Mouse (Mus musculus): ENCODE data around the gene Carmil1. TPM values are rescaled to one million over a fixed set of nuclear protein-coding genes. Genes with fewer than 3 reads are reported as not detected.

The Carmil1 gene
- polyA plus RNA-seq, 1 experiment = 23.3 TPM

GRCm38 (mm10) chr13:24220441-24220970, 60.1 kb downstream of the Carmil1 start:
- H3K27ac ChIP-seq (ENCODE audit: insufficient read depth, low read length) = no peak overlapping the region
- peaks cover 9% of the 10 kb centered on the region for H3K9me3 ChIP-seq (replicated peaks; ENCODE audit: control insufficient read depth, insufficient read depth, low read length, poor library complexity, severe bottlenecking)
- no peaks in the 10 kb centered on the region for H3K4me1 ChIP-seq (ENCODE audit: control insufficient read depth, insufficient read depth, low read length)
- TF ChIP-seq EP300 (IDR thresholded peaks at IDR 0.05; ENCODE audit: insufficient read depth, low read depth, low read length) = no peak
- no peak for TF ChIP-seq CTCF (IDR thresholded peaks at IDR 0.05; ENCODE audit: low read depth, low read length)
- no peak for TF ChIP-seq POLR2A (IDR thresholded peaks at IDR 0.05; ENCODE audit: insufficient read depth, low read length)
- no peak overlapping the region for H3K9ac ChIP-seq (ENCODE audit: low read depth, poor library complexity, severe bottlenecking)
- no peak overlapping the region for H3K4me3 ChIP-seq (ENCODE audit: low read depth, low read length)
- H3K36me3 ChIP-seq (ENCODE audit: control insufficient read depth, insufficient read depth, low read length, poor library complexity, severe bottlenecking) = no peaks in the 10 kb centered on the region
- H3K27me3 ChIP-seq (ENCODE audit: control insufficient read depth, insufficient read depth, low read length, poor library complexity, severe bottlenecking) = no peaks in the 10 kb centered on the region

GRCm38 (mm10) chr13:24211229-24211628, 69.4 kb downstream of the Carmil1 start:
- no peak overlapping the region for H3K9ac ChIP-seq (ENCODE audit: low read depth, poor library complexity, severe bottlenecking)
- H3K4me3 ChIP-seq (ENCODE audit: low read depth, low read length) = no peak overlapping the region
- H3K36me3 ChIP-seq (ENCODE audit: control insufficient read depth, insufficient read depth, low read length, poor library complexity, severe bottlenecking) = no peaks in the 10 kb centered on the region
- H3K27me3 ChIP-seq (ENCODE audit: control insufficient read depth, insufficient read depth, low read length, poor library complexity, severe bottlenecking) = no peaks in the 10 kb centered on the region
- H3K4me1 ChIP-seq (ENCODE audit: control insufficient read depth, insufficient read depth, low read length) = no peaks in the 10 kb centered on the region
- H3K27ac ChIP-seq (ENCODE audit: insufficient read depth, low read length) = no peak overlapping the region
- H3K9me3 ChIP-seq (replicated peaks; ENCODE audit: control insufficient read depth, insufficient read depth, low read length, poor library complexity, severe bottlenecking) = no peaks in the 10 kb centered on the region
- TF ChIP-seq POLR2A (IDR thresholded peaks at IDR 0.05; ENCODE audit: insufficient read depth, low read length) = no peak
- no peak for TF ChIP-seq CTCF (IDR thresholded peaks at IDR 0.05; ENCODE audit: low read depth, low read length)
- no peak for TF ChIP-seq EP300 (IDR thresholded peaks at IDR 0.05; ENCODE audit: insufficient read depth, low read depth, low read length)

GRCm38 (mm10) chr13:24206097-24206496, 74.5 kb downstream of the Carmil1 start:
- Histone ChIP-seq H3K36me3 (ENCODE audit: control insufficient read depth, insufficient read depth, low read length, poor library complexity, severe bottlenecking) (no peaks in the 10 kb centered on the region), H3K4me1 (ENCODE audit: control insufficient read depth, insufficient read depth, low read length) (no peaks in the 10 kb centered on the region)

DNA sequence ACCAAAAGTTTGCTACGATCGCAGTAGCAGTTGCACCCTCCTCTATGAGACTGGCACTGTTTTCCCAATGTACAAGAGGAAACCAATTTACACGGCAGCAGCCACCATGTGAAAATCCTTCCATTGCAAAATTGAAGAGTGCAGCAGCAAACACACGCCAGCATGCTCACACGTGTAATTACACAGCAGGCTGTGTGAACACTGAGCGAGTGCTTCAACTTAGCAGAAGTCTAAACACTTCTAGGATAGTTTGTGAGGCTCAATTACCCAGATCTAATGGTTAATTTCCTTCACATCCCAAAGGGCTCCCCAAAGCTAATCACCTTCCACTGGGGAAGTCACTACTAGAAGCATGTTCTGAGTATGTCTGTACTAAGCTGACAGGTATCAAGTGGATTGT, 78.3 kb downstream of the Carmil1 start:
- Histone ChIP-seq H3K4me1 (ENCODE audit: control insufficient read depth, insufficient read depth, low read length) (no peaks in the 10 kb centered on the region), H3K9ac (ENCODE audit: low read depth, poor library complexity, severe bottlenecking) (no peak overlapping the region), H3K27me3 (ENCODE audit: control insufficient read depth, insufficient read depth, low read length, poor library complexity, severe bottlenecking) (no peaks in the 10 kb centered on the region), H3K9me3 (replicated peaks; ENCODE audit: control insufficient read depth, insufficient read depth, low read length, poor library complexity, severe bottlenecking) (no peaks in the 10 kb centered on the region), H3K36me3 (ENCODE audit: control insufficient read depth, insufficient read depth, low read length, poor library complexity, severe bottlenecking) (no peaks in the 10 kb centered on the region), H3K27ac (ENCODE audit: insufficient read depth, low read length) (no peak overlapping the region), H3K4me3 (ENCODE audit: low read depth, low read length) (no peak overlapping the region)
- no peak for TF ChIP-seq EP300 (IDR thresholded peaks at IDR 0.05; ENCODE audit: insufficient read depth, low read depth, low read length)
- no peak for TF ChIP-seq CTCF (IDR thresholded peaks at IDR 0.05; ENCODE audit: low read depth, low read length)
- no peak for TF ChIP-seq POLR2A (IDR thresholded peaks at IDR 0.05; ENCODE audit: insufficient read depth, low read length)

More at GRCm38 (mm10) chr13:24206097-24206496, 74.5 kb downstream of the Carmil1 start:
- TF ChIP-seq EP300 (IDR thresholded peaks at IDR 0.05; ENCODE audit: insufficient read depth, low read depth, low read length) = no peak
- no peak for TF ChIP-seq CTCF (IDR thresholded peaks at IDR 0.05; ENCODE audit: low read depth, low read length)
- TF ChIP-seq POLR2A (IDR thresholded peaks at IDR 0.05; ENCODE audit: insufficient read depth, low read length) = no peak
- no peaks in the 10 kb centered on the region for H3K9me3 ChIP-seq (replicated peaks; ENCODE audit: control insufficient read depth, insufficient read depth, low read length, poor library complexity, severe bottlenecking)
- H3K4me3 ChIP-seq (ENCODE audit: low read depth, low read length) = no peak overlapping the region
- H3K27ac ChIP-seq (ENCODE audit: insufficient read depth, low read length) = no peak overlapping the region
- no peaks in the 10 kb centered on the region for H3K27me3 ChIP-seq (ENCODE audit: control insufficient read depth, insufficient read depth, low read length, poor library complexity, severe bottlenecking)
- no peak overlapping the region for H3K9ac ChIP-seq (ENCODE audit: low read depth, poor library complexity, severe bottlenecking)

DNA sequence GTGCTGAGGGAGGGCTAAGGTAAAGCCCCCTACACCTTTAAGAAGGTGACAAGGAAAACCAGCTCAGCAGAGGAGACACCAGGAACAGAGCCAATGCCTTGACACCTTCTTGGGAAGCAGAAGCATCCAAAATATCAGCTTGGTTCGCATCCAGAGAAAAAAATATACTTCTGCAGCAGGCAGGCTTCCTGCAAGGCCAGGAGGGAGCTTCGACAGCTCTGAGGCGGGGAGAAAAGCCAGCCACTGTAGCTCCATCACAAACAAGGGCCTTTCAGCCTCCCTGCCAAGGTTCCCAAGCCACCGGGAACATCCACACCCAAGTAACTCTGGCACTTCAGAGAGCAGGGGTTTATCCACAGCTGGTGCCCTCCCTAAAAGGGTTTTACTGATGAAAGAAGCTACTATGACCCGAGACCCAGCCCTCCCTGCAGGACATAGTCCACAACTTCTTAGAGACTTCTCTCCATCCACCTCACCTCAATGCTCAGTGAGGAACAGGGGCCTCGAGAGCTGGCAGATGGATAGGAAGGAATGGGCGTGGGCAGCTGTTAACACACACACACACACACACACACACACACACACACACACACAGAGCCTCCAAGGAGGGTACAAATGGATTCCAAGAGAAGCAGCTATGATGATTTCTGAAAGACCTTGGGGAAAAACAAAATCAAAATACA, 80.6 kb downstream of the Carmil1 start:
- Histone ChIP-seq H3K4me3 (ENCODE audit: low read depth, low read length) (no peak overlapping the region), H3K27ac (ENCODE audit: insufficient read depth, low read length) (no peak overlapping the region)

GRCm38 (mm10) chr13:24198396-24198924, 82.1 kb downstream of the Carmil1 start:
- no peaks in the 10 kb centered on the region for H3K36me3 ChIP-seq (ENCODE audit: control insufficient read depth, insufficient read depth, low read length, poor library complexity, severe bottlenecking)
- H3K27me3 ChIP-seq (ENCODE audit: control insufficient read depth, insufficient read depth, low read length, poor library complexity, severe bottlenecking) = no peaks in the 10 kb centered on the region
- H3K9ac ChIP-seq (ENCODE audit: low read depth, poor library complexity, severe bottlenecking) = no peak overlapping the region
- H3K27ac ChIP-seq (ENCODE audit: insufficient read depth, low read length) = no peak overlapping the region
- no peaks in the 10 kb centered on the region for H3K9me3 ChIP-seq (replicated peaks; ENCODE audit: control insufficient read depth, insufficient read depth, low read length, poor library complexity, severe bottlenecking)
- no peak overlapping the region for H3K4me3 ChIP-seq (ENCODE audit: low read depth, low read length)
- TF ChIP-seq EP300 (IDR thresholded peaks at IDR 0.05; ENCODE audit: insufficient read depth, low read depth, low read length) = no peak
- TF ChIP-seq POLR2A (IDR thresholded peaks at IDR 0.05; ENCODE audit: insufficient read depth, low read length) = no peak
- no peak for TF ChIP-seq CTCF (IDR thresholded peaks at IDR 0.05; ENCODE audit: low read depth, low read length)
- no peaks in the 10 kb centered on the region for H3K4me1 ChIP-seq (ENCODE audit: control insufficient read depth, insufficient read depth, low read length)

More for the DNA sequence above, 80.6 kb downstream of the Carmil1 start:
- TF ChIP-seq CTCF (IDR thresholded peaks at IDR 0.05; ENCODE audit: low read depth, low read length) = no peak
- TF ChIP-seq EP300 (IDR thresholded peaks at IDR 0.05; ENCODE audit: insufficient read depth, low read depth, low read length) = no peak
- no peak for TF ChIP-seq POLR2A (IDR thresholded peaks at IDR 0.05; ENCODE audit: insufficient read depth, low read length)
- no peaks in the 10 kb centered on the region for H3K27me3 ChIP-seq (ENCODE audit: control insufficient read depth, insufficient read depth, low read length, poor library complexity, severe bottlenecking)
- no peaks in the 10 kb centered on the region for H3K36me3 ChIP-seq (ENCODE audit: control insufficient read depth, insufficient read depth, low read length, poor library complexity, severe bottlenecking)
- H3K9me3 ChIP-seq (replicated peaks; ENCODE audit: control insufficient read depth, insufficient read depth, low read length, poor library complexity, severe bottlenecking) = no peaks in the 10 kb centered on the region
- no peak overlapping the region for H3K9ac ChIP-seq (ENCODE audit: low read depth, poor library complexity, severe bottlenecking)
- H3K4me1 ChIP-seq (ENCODE audit: control insufficient read depth, insufficient read depth, low read length) = no peaks in the 10 kb centered on the region

Data from ES-Bruce4 (cell line).